Mouse (Mus musculus): ENCODE data around the gene Gsta1. TPM values are rescaled to one million over a fixed set of nuclear protein-coding genes. Genes with fewer than 3 reads are reported as not detected.
"Not testable (repeated sequence)": the region's sequence is repeated elsewhere in the genome, so short reads cannot be mapped to it uniquely, and the experiment has no call there.

The Gsta1 gene
- polyA plus RNA-seq (2014; fragmentation: Nextera tagmentation; extraction: Ambion mirVana), result not detected in 2 replicates

- H3K9me3 ChIP-seq (replicated peaks; ENCODE audit: control insufficient read depth, low read length); ATAC-seq (replicated peaks; ENCODE audit: insufficient number of reproducible peaks, low FRiP score, low TSS enrichment); H3K9ac ChIP-seq (ENCODE audit: low read depth, low read length); H3K36me3 ChIP-seq (ENCODE audit: control insufficient read depth, insufficient read depth, low read length); H3K4me3 ChIP-seq (ENCODE audit: low read depth, low read length); H3K27ac ChIP-seq (ENCODE audit: low read depth, low read length); H3K4me1 ChIP-seq (ENCODE audit: control insufficient read depth, insufficient read depth, low read length); H3K27me3 ChIP-seq (ENCODE audit: control insufficient read depth, insufficient read depth, low read length); H3K4me2 ChIP-seq: not testable (repeated sequence)
- 78% methylated on average over 2 of the region's 3 CpGs for WGBS (ENCODE audit: insufficient replicate concordance)
Observed at GRCm38 (mm10) chr9:78230461-78230860, at the start of gene Gsta1. Gene Gsta1 (plus strand): TSS chr9:78230656.

GRCm38 (mm10) chr9:78182474-78182873 lies 48.0 kb upstream of the Gsta1 start, which contains the start of gene Gsta4:
Gene Gsta4 (plus strand): TSS chr9:78182774.
- not testable (repeated sequence) for H3K4me2 ChIP-seq; H3K27me3 ChIP-seq (ENCODE audit: control insufficient read depth, insufficient read depth, low read length); H3K4me3 ChIP-seq (ENCODE audit: low read depth, low read length); H3K9ac ChIP-seq (ENCODE audit: low read depth, low read length); H3K36me3 ChIP-seq (ENCODE audit: control insufficient read depth, insufficient read depth, low read length); H3K27ac ChIP-seq (ENCODE audit: low read depth, low read length); H3K4me1 ChIP-seq (ENCODE audit: control insufficient read depth, insufficient read depth, low read length); H3K9me3 ChIP-seq (replicated peaks; ENCODE audit: control insufficient read depth, low read length); ATAC-seq (replicated peaks; ENCODE audit: insufficient number of reproducible peaks, low FRiP score, low TSS enrichment)
- 90% methylated on average over 4 of the region's 7 CpGs for WGBS (ENCODE audit: insufficient replicate concordance)

- H3K36me3 ChIP-seq (ENCODE audit: control insufficient read depth, insufficient read depth, low read length), result no peaks in the 10 kb centered on the region
- no peaks in the 10 kb centered on the region for H3K9me3 ChIP-seq (replicated peaks; ENCODE audit: control insufficient read depth, low read length)
- H3K27me3 ChIP-seq (ENCODE audit: control insufficient read depth, insufficient read depth, low read length), result no peaks in the 10 kb centered on the region
- no peak overlapping the region for H3K27ac ChIP-seq (ENCODE audit: low read depth, low read length)
- no peak overlapping the region for H3K4me3 ChIP-seq (ENCODE audit: low read depth, low read length)
- no peak overlapping the region for H3K9ac ChIP-seq (ENCODE audit: low read depth, low read length)
- WGBS (ENCODE audit: insufficient replicate concordance), result 87% methylated on average over 9 of the region's 9 CpGs
- H3K4me2 ChIP-seq, result no peak overlapping the region
- ATAC-seq (replicated peaks; ENCODE audit: insufficient number of reproducible peaks, low FRiP score, low TSS enrichment), result no peak
- H3K4me1 ChIP-seq (ENCODE audit: control insufficient read depth, insufficient read depth, low read length), result peaks cover 8% of the 10 kb centered on the region; the same call in 1 of the 2 replicates
Observed at GRCm38 (mm10) chr9:78185686-78186085, 44.8 kb upstream of the Gsta1 start.

- Histone ChIP-seq H3K27me3 (ENCODE audit: control insufficient read depth, insufficient read depth, low read length) (no peaks in the 10 kb centered on the region), H3K36me3 (ENCODE audit: control insufficient read depth, insufficient read depth, low read length) (no peaks in the 10 kb centered on the region), H3K4me3 (ENCODE audit: low read depth, low read length) (no peak overlapping the region), H3K27ac (ENCODE audit: low read depth, low read length) (no peak overlapping the region), H3K4me1 (ENCODE audit: control insufficient read depth, insufficient read depth, low read length) (peaks cover 23% of the 10 kb centered on the region; the same call in 1 of the 2 replicates), H3K9ac (ENCODE audit: low read depth, low read length) (no peak overlapping the region), H3K4me2 (no peak overlapping the region), H3K9me3 (replicated peaks; ENCODE audit: control insufficient read depth, low read length) (no peaks in the 10 kb centered on the region)
- no peak for ATAC-seq (replicated peaks; ENCODE audit: insufficient number of reproducible peaks, low FRiP score, low TSS enrichment)
- WGBS (ENCODE audit: insufficient replicate concordance), result 50% methylated on average over 8 of the region's 8 CpGs
Observed at GRCm38 (mm10) chr9:78188910-78189309, 41.5 kb upstream of the Gsta1 start.

- 2% methylated on average over 19 of the region's 19 CpGs for WGBS (ENCODE audit: insufficient replicate concordance)
Observed at GRCm38 (mm10) chr9:78190651-78191634, 39.5 kb upstream of the Gsta1 start.

GRCm38 (mm10) chr9:78191736-78192135 lies 38.7 kb upstream of the Gsta1 start:
- H3K4me2 ChIP-seq, result peak overlapping the region; percentile 89
- H3K36me3 ChIP-seq (ENCODE audit: control insufficient read depth, insufficient read depth, low read length), result no peaks in the 10 kb centered on the region
- H3K9ac ChIP-seq (ENCODE audit: low read depth, low read length), result peak overlapping the region; percentile 66
- H3K27me3 ChIP-seq (ENCODE audit: control insufficient read depth, insufficient read depth, low read length), result no peaks in the 10 kb centered on the region
- H3K4me3 ChIP-seq (ENCODE audit: low read depth, low read length), result peak overlapping the region; percentile 60
- H3K4me1 ChIP-seq (ENCODE audit: control insufficient read depth, insufficient read depth, low read length), result peaks cover 23% of the 10 kb centered on the region; the same call in 1 of the 2 replicates
- H3K27ac ChIP-seq (ENCODE audit: low read depth, low read length), result no peak overlapping the region
- WGBS (ENCODE audit: insufficient replicate concordance), result under 1% methylated on average over 18 of the region's 18 CpGs
- ATAC-seq (replicated peaks; ENCODE audit: insufficient number of reproducible peaks, low FRiP score, low TSS enrichment), result no peak; the same call in 1 of the 2 replicates
- no peaks in the 10 kb centered on the region for H3K9me3 ChIP-seq (replicated peaks; ENCODE audit: control insufficient read depth, low read length)

More at GRCm38 (mm10) chr9:78190651-78191634, 39.5 kb upstream of the Gsta1 start:
- Histone ChIP-seq H3K27me3 (ENCODE audit: control insufficient read depth, insufficient read depth, low read length) (no peaks in the 10 kb centered on the region), H3K36me3 (ENCODE audit: control insufficient read depth, insufficient read depth, low read length) (no peaks in the 10 kb centered on the region), H3K27ac (ENCODE audit: low read depth, low read length) (no peak overlapping the region), H3K4me3 (ENCODE audit: low read depth, low read length) (peak overlapping the region; percentile 60), H3K4me2 (peak overlapping the region; percentile 89), H3K9ac (ENCODE audit: low read depth, low read length) (peak overlapping the region; percentile 66), H3K9me3 (replicated peaks; ENCODE audit: control insufficient read depth, low read length) (no peaks in the 10 kb centered on the region), H3K4me1 (ENCODE audit: control insufficient read depth, insufficient read depth, low read length) (peaks cover 23% of the 10 kb centered on the region; the same call in 1 of the 2 replicates)
- 0 out of 2 replicates have a peak, but pooled peaks have one; percentile 40 for ATAC-seq (replicated peaks; ENCODE audit: insufficient number of reproducible peaks, low FRiP score, low TSS enrichment)

- Histone ChIP-seq H3K4me3 (ENCODE audit: low read depth, low read length) (no peak overlapping the region), H3K27me3 (ENCODE audit: control insufficient read depth, insufficient read depth, low read length) (no peaks in the 10 kb centered on the region), H3K9me3 (replicated peaks; ENCODE audit: control insufficient read depth, low read length) (no peaks in the 10 kb centered on the region), H3K27ac (ENCODE audit: low read depth, low read length) (no peak overlapping the region), H3K9ac (ENCODE audit: low read depth, low read length) (no peak overlapping the region), H3K4me2 (no peak overlapping the region), H3K36me3 (ENCODE audit: control insufficient read depth, insufficient read depth, low read length) (no peaks in the 10 kb centered on the region), H3K4me1 (ENCODE audit: control insufficient read depth, insufficient read depth, low read length) (peaks cover 19% of the 10 kb centered on the region; the same call in 1 of the 2 replicates)
- no peak for ATAC-seq (replicated peaks; ENCODE audit: insufficient number of reproducible peaks, low FRiP score, low TSS enrichment)
- 54% methylated on average over 9 of the region's 9 CpGs for WGBS (ENCODE audit: insufficient replicate concordance)
Observed at GRCm38 (mm10) chr9:78193902-78194597, 36.4 kb upstream of the Gsta1 start.

- WGBS (ENCODE audit: insufficient replicate concordance), result 82% methylated on average over 11 of the region's 11 CpGs
- Histone ChIP-seq H3K36me3 (ENCODE audit: control insufficient read depth, insufficient read depth, low read length) (no peaks in the 10 kb centered on the region), H3K4me2 (no peak overlapping the region), H3K27me3 (ENCODE audit: control insufficient read depth, insufficient read depth, low read length) (no peaks in the 10 kb centered on the region), H3K9me3 (replicated peaks; ENCODE audit: control insufficient read depth, low read length) (no peaks in the 10 kb centered on the region), H3K27ac (ENCODE audit: low read depth, low read length) (no peak overlapping the region), H3K9ac (ENCODE audit: low read depth, low read length) (no peak overlapping the region), H3K4me1 (ENCODE audit: control insufficient read depth, insufficient read depth, low read length) (peaks cover 19% of the 10 kb centered on the region; the same call in 1 of the 2 replicates), H3K4me3 (ENCODE audit: low read depth, low read length) (no peak overlapping the region)
- no peak for ATAC-seq (replicated peaks; ENCODE audit: insufficient number of reproducible peaks, low FRiP score, low TSS enrichment)
Observed at GRCm38 (mm10) chr9:78195034-78195433, 35.4 kb upstream of the Gsta1 start.
